Mouse (Mus musculus): ENCODE data around the gene Arntl.

DNA sequence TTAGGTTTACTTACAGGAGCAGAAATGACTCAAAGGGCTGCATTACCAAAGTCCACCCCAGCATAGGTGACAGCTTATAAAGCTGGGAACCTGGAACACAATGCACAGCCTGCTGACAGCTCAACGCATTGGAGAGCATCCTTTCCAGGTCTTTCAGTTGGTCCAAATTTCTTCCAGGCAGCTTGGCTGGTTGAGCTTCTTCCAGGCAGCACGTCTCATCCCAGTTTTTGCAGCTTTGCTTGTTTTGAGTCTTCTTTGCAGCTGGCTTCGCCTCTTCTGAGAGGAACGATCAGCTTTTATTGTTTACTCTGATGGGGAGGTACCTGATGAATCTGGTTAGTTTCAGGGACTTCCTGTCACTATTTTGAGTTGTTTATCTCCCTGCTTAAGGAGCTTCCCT lies 39.2 kb downstream of the Arntl start:
- no peak for TF ChIP-seq CTCF (IDR thresholded peaks at IDR 0.05; ENCODE audit: low read depth)
- TF ChIP-seq EP300 (IDR thresholded peaks at IDR 0.05; ENCODE audit: low read depth): no peak

Measured in liver, embryonic 14.5 days (tissue).